Mouse (Mus musculus) c-Kit-positive CD71-positive TER-119-negative erythroid progenitor cells, embryonic 14.5 days (primary cell): ENCODE data around the gene Mcm10.

ENCODE experiments used
- DNase-seq: peaks from one replicate; pipeline ENCODE4 v3.0.0-alpha.2; 2013; ENCODE audit warnings: low read depth

Gene Mcm10

DNA sequence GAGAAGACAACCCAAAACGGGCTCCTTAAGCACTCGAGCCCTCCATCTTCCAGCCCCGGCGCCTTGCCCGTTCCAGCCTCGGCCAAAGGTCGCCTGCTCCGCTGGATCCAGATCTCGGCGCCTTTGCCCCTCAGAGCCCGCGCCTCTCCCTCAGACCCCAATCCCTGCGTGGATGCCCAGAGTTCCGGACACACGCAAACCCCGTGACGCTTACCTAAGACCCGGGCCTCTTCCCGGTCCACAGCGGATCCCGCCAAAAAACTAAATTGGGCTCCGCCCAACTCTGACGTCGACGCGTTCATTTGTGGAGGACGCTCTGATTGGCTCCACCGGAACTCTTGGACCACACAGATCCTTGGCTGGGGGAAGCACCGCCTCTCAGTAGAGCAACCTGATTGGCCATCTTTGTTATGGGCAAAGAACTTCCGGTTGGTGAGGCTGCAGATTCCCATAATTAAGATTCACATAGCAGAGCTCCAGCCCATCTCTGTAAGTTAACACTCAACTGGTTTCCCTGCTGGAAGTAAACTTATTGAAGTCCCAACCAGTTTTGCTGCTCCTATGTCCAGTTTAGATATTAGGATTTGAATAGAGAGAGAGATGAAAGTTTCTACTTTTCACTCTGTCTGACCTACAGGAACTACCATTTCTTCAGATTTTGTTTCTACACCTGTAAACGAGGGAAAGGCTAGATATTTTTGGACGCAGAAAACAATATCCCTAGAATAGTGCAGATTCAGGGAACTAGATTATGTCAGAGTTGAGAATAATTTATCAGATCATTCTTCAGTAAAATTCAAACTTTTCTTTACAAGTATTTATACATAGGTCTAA is at the start of gene Mcm10:
Gene Mcm10, minus strand, starts transcription at position 301 of the 834 bp plus-strand sequence.
- peak; percentile 96 for DNase-seq

GRCm38 (mm10) chr2:5061133-5061708 is 48.6 kb upstream of the Mcm10 start:
- DNase-seq, result no peak

- DNase-seq, result no peak
These were observed 47.4 kb upstream of the Mcm10 start for GRCm38 (mm10) chr2:5059997-5060396.

- DNase-seq, result no peak
These were observed 45.8 kb upstream of the Mcm10 start for GRCm38 (mm10) chr2:5058436-5058835.

DNA sequence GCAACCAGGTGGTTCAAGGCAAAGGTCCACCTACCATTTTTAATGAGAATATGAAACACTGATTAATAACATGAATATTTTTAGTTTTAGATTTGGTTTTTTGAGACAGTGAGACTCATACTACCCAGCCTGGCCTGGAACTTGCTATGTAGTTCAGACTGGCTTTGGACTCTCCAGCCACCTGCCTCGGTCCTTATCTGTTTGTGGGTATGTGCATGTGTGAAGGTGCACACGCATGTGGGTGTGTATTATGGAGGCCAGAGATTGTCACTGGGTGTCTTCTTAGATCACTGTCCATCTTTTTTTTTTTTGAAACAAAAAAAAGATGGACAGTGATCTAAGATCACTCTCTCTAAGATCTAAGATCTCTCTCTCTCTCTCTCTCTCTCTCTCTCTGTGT is 38.0 kb upstream of the Mcm10 start:
- no peak for DNase-seq

DNA sequence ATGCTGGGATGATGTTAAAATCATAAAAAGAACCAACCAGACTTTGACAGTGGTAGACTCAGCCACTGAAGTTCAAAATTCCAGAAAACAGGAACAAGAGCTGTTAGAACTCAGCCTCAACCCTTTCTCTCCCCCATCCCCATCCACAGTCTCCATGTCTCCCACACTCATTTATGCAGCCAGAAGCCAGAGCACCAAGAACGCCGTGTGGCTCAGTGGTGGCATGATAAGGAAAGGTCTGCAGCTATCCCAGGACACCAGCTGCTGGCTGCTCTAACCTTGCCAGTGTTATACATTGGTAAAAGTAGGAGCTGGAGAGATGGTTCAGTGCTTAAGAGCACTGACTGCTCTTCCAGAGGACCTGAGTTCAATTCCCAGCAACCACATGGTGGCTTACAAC is 34.4 kb upstream of the Mcm10 start:
- DNase-seq, result no peak

GRCm38 (mm10) chr2:5045269-5045965 is 32.8 kb upstream of the Mcm10 start:
- DNase-seq, result no peak

- DNase-seq, result no peak
These were observed 31.7 kb upstream of the Mcm10 start for GRCm38 (mm10) chr2:5044321-5044720.

GRCm38 (mm10) chr2:5043476-5043761 is 30.8 kb upstream of the Mcm10 start:
- DNase-seq, result no peak

DNA sequence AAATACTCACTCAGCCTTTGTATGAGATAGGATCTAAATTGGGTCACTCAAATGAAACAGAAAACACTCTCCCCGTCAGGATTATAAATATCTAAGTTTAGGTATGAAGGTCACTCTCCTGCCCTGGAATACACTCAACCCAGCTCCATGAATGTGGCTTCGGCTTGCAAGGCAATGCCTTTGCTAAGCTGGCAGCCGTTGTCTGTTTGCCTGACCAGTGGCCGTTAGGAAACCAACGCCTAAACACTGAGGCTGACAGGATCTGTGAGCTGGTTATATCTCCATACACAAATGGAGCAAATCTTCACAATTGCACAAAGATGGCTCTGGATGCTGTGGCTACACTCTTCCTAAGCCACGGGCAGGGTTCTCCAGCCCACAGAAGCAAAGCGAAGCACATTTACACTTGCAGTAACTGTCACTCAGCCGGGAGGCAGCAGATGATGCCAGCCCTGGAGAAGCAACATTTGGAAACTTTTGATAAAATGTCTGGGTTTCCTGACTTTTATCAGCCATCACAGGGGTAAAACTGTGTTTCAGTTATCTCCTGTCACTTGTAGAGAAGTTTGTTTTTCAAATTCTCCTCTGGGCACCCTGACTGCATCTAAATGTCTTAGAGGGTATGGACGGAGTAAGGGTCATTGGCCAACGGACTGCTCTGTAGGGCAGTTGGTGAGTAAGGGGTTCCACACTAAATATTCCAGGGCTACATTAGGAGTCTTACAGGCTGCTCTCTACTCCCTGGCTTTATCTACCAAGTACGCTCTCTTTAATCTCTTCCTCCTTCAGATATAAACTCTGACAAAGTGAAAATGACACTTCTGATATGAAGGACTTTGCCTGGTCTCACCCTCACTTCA is 30.3 kb upstream of the Mcm10 start:
- no peak for DNase-seq

DNA sequence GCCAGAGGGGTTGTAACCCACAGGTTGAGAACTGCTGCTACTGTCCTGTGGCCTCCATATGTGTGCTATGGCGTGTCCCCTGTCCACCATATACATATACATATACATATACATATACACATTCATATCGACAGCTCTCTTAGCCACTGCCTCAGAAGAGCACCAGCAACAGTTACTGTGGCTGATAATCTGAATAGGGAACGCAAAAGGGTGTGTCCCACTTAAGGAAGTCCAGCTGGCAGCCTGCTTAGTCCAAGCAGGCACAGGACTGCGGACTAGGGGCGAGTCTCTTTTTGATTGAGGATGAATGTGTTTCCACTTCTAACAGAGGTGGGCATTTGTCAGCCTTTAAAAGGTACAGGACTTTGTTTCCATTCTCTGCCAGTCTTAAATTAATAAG is 29.3 kb upstream of the Mcm10 start:
- no peak for DNase-seq

GRCm38 (mm10) chr2:5040281-5041161 is 27.9 kb upstream of the Mcm10 start:
- no peak for DNase-seq

DNA sequence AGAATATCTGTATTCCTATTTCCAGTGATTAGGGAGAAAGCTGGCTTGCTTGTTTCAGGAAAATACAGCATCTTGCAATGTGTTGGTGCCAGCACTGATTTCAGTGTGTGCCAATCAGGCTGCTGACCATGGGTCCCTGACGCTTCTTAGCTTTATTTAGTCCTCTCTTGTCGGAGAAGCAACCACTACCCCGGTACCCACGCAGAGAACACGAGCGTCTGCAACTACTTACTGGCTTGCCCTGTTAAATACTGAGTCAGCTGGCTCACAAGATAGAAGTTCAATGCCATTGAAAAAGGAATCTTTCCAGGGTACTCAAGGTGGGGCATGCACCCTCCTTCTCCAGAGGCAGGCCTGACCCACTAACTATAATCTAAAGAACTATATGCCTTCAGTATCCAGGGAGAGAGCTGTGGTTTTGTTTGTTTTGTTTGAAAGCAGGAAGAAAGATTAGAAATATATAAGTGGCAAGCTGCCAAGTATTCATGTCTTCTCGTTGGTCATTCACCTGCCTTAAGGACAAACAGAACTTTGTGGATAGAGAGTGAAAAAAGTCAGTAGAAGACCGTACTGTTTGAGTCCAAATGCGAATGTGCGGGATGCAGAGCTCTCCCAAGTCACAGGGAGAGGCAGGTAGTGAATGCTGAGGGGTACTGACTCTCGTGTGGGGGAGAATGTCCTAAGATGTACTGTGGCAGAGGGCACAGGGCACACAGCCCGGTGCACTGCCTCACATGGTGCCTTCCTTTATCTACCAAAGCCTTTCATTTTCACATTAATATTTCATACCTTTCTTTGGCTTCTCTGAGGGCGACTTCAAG is 27.0 kb upstream of the Mcm10 start:
- no peak for DNase-seq

DNA sequence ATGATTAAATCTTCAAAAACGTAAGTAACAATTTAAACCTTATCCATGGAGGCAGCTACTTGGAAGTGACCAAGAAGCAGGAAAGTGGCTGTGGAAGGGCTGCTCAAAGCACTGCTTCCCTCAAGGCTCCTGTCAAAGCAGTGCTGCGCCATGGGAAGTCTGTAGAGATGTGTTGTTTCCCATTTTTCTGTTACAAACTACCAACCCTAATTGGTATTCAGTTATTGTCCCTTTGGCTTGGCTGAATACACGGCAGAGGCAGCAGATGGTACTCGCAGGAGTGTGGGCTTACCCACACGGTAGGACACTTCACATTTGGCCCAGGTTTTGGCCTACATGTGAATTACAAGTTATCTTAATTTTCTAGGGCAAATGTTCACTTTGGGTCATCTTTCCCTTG is 25.7 kb upstream of the Mcm10 start:
- no peak for DNase-seq

DNA sequence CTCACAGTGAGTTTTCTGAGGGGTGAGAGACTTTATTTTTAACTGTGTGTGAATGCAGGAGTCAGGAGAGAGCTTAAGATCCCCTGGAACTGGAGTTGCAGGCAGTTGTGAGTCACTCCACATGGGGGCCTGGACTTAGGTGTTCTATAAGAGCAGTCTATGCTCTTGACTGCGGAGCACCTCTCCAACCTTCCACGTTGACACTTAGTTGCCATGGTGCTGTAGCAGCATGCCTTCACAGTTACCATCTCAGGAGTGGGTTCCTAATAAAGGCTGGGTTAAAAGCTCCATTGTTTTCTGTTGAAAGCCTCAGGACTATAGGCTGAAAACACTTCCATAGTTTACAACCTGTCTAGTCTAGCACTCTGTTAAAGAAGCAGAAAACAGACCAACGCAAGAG is 24.8 kb upstream of the Mcm10 start:
- no peak for DNase-seq

GRCm38 (mm10) chr2:5036411-5037076 is 24.0 kb upstream of the Mcm10 start:
- DNase-seq, result no peak

DNA sequence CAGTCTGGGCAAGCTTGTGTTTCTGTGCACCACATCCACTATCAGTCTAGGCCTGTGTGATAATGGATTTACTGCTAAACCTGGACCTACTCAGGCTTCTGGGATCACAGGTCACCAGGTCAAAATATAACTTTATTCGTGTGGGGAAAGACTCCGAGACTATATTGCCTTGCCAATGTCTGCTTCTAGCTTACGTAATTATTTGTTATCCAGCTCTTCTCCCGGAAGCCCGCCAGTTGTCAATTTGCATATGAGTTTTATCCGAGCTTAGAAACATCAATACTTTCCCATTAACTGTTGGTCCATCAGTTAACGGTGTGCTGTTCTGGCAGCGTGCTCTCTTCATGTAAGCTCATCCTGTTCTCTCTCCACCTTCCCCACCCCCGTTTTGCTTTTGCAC is 22.6 kb upstream of the Mcm10 start:
- no peak for DNase-seq

- DNase-seq, result no peak
These were observed 22.2 kb upstream of the Mcm10 start for GRCm38 (mm10) chr2:5034801-5035200.

DNA sequence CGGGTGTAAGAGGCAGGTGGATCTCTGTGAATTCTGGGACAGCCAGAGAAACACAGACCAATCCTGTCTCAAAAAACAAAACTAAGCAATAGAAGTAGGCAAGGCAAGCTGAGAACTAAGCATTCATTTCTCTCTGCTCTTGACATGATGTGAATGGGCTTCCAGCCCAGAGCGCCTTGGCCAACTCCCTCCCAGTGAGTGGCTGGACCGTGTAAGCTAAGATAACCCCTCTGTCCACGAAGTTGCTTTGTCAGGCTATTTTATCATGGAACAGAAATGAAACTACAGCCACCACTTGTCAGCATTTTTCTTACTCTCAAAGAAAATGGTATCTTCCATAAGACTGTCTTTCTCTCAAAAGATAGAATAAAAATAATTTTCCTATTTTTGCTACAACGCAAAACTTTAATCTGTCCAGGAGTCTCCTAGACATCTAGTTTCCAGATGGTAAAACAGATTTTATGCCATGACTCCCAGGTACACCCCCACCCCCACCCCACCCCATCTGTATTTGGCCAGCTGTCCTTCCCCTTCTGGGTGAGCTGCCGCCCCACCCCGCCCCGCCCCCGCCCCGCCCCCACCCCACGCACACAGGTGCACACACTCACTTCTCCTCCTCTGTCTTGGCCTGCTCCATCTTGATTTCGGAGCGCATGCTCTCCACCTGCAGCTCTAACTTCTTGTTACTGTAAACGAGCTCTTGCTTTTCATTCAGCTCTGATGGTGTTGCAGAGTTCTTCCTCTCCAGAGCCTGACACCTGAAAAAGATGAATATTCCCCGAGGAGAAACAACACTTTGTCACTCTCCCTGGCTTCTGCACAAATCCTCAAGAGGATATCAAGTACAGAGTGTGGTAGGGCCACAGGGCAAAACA is 21.2 kb upstream of the Mcm10 start:
- no peak for DNase-seq
